Mouse (Mus musculus): Measurements from ENCODE around the gene Prkcb.

Prkcb gene

DNA sequence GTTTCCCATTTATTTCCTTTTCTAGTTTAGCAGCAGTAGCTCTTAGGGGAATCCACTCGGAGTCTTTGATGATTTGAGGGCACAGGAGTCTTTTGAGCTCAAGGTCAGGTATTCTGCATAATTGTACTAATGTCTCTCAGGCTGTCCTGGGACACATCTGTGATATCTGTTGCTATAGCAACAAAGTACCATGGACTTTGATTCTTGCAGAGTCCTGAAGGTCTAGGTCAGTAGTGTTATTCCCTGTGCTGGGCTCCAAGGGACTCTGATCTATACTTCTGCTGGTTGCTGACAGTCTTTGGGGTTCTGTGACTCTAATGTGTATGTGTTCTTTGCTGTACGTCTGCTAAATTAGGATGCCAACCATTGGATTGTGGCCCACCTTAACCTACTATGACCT is 171.5 kb downstream of the Prkcb start:
- no peak for DNase-seq (ENCODE audit: low read depth, low spot score)

- peak; percentile 66 for DNase-seq (ENCODE audit: low read depth, low spot score)
Measured at GRCm38 (mm10) chr7:122465823-122466549, 177.4 kb downstream of the Prkcb start.

- no peak for DNase-seq (ENCODE audit: low read depth, low spot score)
Measured at GRCm38 (mm10) chr7:122466722-122467121, 178.2 kb downstream of the Prkcb start.

GRCm38 (mm10) chr7:122467831-122468230 is 179.3 kb downstream of the Prkcb start:
- no peak for DNase-seq (ENCODE audit: low read depth, low spot score)

DNA sequence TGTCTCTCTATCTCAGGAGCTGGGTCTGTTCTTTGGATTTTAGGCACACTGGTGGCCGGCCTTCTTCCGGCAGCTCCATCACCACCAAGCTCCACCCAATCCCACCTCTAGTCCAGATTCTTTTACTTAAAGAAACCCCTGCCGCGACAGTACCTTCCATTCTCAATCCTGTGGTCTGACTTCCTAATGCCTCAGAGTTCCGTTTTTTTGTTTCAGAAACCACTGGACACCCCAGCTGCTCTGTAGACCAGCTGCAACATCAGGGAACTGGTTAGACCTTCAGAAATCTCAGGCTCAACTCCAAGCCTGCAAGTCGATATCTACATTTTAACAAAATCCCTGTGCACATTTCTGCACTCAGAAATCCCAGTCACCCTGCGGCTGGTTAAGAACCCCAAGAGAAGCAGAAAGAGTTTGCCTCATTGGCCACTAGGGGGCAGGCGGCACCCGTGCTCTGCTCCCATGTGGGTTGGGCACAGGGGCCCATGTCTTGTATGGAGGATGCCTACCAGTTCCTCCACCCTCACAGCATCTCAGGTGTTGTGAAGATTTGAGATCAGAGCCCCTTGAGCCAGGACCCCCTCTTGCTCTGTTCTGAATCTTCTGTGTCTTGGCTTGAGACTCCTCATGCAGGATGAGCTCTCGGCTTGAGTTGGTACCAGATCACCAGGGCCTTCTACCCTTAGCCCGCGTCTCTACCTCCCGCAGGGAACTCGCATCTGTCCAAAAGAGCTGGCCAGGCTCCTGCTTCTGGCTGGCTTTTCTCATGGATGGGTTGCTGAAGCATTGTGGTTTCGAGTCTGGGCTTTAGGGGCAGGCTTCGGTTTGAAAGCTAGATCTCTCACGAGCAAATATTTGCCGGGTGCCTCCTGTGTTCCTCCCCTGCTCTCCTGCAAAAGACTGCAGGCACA is 182.1 kb downstream of the Prkcb start:
- DNase-seq (ENCODE audit: low read depth, low spot score) = peak; percentile 82

DNA sequence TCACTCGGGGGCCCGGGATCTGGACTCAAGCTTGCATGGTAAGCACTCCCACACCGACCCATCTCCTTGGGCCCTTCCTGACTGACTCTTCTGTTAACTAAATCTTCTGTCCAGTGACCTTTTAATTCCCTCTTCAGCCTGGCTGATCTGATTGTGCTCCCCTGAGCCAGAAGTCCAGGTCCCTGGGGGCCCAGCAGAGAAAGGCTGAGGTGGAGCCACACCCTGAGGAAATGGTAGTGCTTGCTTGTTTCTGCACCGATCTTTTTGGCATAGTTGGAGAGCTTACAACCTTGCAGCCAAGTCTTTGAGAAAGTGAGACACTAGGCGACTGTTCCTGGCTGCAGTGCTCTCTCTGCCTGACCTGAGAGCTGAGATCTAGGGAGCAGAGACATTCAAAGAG is 183.7 kb downstream of the Prkcb start:
- no peak for DNase-seq (ENCODE audit: low read depth, low spot score)

DNA sequence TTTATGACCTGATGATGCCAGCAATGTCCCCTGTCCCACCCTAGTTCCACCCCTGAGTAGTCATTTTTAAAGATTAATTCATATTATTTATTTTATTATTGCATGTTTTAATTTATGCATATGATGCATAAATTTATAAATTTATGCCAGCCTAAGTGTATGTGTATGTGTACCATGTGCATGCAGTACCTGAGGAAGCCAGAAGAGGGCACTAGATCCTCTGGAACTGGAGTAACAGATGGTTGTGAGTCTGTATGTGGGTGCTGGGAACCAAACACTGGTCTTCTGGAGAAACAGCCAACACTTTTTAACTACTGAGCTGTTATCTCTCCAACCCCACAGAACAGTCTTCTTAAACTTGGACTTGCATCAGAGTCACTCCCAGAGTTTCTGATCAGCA is 186.5 kb downstream of the Prkcb start:
- peak; percentile 17 for DNase-seq (ENCODE audit: low read depth, low spot score)

- no peak for DNase-seq (ENCODE audit: low read depth, low spot score)
Measured at GRCm38 (mm10) chr7:122476697-122477096, 188.1 kb downstream of the Prkcb start.

GRCm38 (mm10) chr7:122477118-122477517 is 188.6 kb downstream of the Prkcb start:
- no peak for DNase-seq (ENCODE audit: low read depth, low spot score)

DNA sequence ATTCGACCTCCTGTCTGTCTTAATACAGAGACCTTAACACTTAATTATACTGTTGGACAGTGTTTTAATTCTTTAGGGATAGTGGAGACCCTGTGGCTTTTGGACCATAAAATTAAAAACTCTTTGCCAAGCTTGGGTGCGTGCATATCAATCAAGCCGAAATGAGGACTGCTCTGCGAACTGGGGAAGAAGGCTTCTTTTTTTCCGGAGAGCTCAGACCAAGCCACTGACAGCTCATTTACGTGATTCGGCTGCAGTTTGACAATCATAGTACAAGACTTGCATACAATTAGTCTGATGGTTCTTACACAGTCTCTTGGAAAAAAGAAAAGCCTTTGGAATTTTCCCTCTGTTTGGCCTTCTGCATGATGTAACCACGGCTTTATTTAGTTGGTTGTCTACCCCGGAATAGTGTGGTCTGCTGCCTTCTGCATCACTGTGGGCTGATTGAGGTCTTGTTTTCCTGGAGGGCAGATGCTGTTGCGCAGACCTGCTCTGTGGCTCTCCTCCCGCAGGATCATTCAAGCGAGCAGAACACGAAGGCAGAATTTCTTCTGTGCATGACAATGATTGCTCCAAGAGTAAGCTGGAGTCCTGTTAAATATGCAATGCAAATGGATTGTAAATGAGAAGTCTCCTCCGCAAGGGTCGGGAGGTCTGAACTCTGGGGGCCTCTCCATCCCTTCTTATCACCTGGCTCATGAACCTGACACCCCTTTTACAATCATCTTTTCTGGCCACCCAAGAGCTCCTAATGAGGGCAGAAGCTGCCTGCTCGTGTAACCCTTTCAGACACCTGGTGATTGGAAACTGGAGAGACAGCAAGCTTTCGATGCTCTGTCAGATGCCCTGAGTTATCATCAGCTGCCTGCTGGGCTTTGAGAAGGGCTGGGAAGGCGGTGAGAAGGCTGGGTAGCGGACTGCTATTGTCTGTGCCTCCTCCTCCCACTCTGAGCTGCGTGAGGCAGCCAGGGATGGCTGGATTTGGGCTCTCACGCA is 189.3 kb downstream of the Prkcb start:
- no peak for DNase-seq (ENCODE audit: low read depth, low spot score)

DNA sequence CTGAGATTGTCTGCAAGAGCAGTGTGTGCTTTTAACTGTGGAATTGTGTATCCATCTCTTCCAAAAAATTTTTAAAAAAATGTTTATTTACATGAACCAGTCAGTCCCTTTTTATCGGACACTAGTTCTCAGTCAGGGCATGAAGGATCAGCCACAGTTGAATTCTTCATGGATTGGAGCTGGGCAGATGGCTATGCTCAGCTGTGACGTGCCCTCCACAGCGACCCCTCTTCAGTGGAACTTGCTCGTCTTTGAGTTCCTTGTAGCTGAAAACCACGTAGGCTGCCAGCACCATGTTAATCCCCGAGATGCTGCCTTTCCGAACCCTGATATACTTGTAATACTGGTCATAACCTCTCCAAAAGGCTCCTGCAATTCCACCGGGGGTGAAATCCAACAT is 195.4 kb downstream of the Prkcb start:
- DNase-seq (ENCODE audit: low read depth, low spot score) = no peak

DNA sequence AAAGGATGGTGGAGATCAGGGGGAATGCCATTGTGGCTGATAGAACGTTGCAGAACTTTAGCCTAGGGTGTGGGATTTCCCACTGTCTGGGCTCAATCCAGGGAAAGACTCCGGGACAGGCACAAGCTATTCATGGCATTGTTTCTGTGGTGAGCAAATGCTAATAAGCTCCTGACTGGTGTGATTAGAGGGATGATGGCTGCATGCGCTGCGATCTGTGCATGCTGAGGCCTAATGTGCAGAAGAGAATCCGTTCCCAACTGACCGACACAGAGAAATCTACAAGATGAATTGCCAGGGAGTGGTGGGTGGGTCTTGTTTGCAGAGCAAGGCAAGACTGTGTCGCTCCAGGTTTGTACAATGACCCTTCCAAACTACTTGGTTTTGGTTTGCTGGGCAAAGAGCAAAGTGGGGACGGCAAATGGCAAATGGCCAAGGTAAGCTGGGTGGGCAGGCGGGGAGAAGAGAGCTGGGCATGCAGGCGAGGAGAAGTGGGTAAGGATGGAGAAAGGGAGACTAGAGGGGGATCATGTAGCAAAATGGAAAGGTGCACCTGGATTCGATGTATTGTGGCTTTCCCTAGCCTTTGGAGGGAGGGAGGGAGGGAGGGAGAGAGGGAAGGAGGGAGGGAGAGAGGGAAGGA is 199.5 kb downstream of the Prkcb start:
- DNase-seq (ENCODE audit: low read depth, low spot score) = no peak

- no peak for DNase-seq (ENCODE audit: low read depth, low spot score)
Measured at GRCm38 (mm10) chr7:122492041-122492440, 203.5 kb downstream of the Prkcb start.

DNA sequence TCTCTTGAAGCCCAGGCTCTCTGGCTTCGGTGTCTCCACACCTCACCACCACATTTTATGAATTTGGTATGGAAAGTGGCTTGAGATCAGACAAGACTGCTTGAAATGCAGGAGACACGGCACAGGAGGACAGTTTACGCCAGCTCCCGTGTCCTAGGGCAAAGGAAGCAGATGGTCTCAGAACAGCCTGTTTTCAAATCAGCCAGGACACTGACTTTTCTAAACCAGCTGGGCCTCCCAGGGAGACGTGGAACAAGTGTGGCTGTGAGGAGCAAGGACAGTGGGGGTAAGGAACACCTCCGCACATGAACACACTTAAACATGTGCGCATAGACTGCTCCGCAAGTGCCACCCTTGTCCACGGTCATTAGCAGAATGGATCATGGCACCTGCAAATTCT is 204.4 kb downstream of the Prkcb start:
- DNase-seq (ENCODE audit: low read depth, low spot score) = no peak

- peak; percentile 49 for DNase-seq (ENCODE audit: low read depth, low spot score)
Measured at GRCm38 (mm10) chr7:122494088-122494487, 205.5 kb downstream of the Prkcb start.

DNA sequence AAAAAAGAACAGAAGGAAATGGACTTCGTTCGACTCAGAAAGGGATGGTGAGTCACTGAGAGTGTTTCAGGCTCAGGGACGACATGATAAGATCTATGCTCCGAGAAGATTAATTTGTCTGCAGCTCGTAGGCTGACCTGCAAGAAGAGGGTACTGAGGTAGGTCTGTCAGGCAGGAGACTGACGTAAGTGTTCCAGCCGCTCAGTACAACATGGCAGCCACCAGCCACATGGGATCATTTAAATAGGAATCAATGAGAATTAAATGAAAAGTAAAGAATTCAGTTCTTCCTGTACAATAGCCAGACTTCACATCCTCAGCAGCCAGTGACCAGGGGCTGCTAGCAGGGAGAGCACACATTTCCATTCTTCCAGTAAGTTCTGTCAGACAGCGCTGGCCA is 209.0 kb downstream of the Prkcb start:
- DNase-seq (ENCODE audit: low read depth, low spot score) = no peak

DNA sequence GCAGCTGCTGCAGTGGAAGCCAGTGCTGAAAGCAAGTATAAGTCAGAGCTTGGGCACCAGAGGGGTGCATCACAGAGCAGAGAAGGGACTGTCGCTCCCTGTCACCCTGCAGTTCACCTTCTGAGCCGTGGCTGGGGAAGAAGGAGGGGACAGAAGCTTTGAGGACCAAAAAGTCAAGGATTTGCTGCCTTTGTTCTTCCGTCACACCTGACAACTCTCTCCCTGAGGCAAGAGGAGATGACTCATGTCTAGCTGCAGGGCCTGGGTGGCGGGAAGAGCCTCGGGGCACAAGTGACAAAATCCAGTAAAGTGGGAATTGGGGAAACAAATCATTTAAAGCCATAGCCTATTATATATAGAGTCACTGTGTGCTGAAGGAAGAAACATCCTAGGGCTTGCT is 209.9 kb downstream of the Prkcb start:
- DNase-seq (ENCODE audit: low read depth, low spot score) = no peak

GRCm38 (mm10) chr7:122499743-122500597 is 211.4 kb downstream of the Prkcb start:
- DNase-seq (ENCODE audit: low read depth, low spot score) = no peak

GRCm38 (mm10) chr7:122506467-122506866 is 217.9 kb downstream of the Prkcb start:
- DNase-seq (ENCODE audit: low read depth, low spot score) = no peak

GRCm38 (mm10) chr7:122509903-122510302 is 221.4 kb downstream of the Prkcb start:
- DNase-seq (ENCODE audit: low read depth, low spot score) = no peak
